Mouse (Mus musculus): Measurements from ENCODE around the gene Dpy30.

GRCm38 (mm10) chr17:74331049-74331676, 7.4 kb upstream of the Dpy30 start:
- TF ChIP-seq POLR2A (IDR thresholded peaks at IDR 0.05; ENCODE audit: low read depth, low read length) (no peak), CTCF (IDR thresholded peaks at IDR 0.05; ENCODE audit: borderline replicate concordance, insufficient read depth, low read length) (no peak)
